Mouse (Mus musculus): ENCODE results near the gene Cklf.
"Not testable (repeated sequence)": the region's sequence is repeated elsewhere in the genome, so short reads cannot be mapped to it uniquely, and the experiment has no call there.

Cklf gene

DNA sequence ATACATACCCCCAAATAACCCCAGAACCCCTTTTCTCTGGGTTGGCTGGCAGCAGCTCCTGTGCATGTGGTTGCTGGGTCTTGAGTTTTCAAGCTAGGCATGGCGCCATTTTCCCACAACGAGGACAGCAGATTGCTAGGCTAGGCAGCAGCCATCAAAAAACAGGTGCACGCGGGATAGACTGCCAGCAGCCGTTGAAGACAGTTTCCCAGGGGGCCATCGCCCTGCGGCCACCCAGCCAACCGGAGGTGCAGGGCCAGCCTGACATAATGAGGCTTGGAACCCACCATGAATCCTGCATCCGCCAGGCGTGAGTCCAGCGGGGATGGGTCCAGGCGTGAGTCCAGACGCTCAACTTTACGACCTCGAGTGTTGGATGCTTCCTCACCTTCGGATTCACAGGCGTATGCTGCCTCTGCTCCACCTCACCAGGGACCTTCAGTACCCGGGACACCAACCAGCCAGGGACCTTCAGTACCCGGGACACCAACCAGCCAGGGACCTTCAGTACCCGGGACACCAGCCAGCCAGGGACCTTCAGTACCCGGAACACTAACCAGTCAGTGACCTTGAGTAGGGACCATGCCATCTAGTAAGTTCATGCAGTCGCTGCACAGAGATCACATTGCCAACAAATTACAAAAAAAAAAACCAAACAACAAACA, 13.7 kb downstream of the Cklf start:
- not testable (repeated sequence) for DNase-seq (ENCODE audit: low read depth, low spot score)

DNA sequence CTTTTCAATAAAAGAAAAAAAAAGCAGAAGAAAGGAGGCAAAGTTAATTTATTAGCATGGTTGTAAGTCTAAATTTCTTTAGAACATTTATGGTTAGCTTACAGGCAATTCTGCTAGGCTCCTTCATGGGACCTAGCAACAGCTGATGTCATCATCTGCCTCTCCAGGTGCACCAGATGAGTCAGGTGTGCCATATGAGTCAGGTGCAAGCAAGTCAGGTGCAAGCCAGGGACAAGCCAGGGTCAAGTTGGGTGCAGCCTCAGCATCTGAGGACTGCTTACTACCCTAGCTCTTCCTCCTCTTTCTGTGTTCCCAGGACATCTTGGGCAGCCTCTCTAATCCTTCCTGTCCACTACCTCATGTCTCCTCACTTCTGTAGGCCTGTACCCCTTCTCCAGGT, 17.7 kb downstream of the Cklf start:
- no peak for DNase-seq (ENCODE audit: low read depth, low spot score)

DNA sequence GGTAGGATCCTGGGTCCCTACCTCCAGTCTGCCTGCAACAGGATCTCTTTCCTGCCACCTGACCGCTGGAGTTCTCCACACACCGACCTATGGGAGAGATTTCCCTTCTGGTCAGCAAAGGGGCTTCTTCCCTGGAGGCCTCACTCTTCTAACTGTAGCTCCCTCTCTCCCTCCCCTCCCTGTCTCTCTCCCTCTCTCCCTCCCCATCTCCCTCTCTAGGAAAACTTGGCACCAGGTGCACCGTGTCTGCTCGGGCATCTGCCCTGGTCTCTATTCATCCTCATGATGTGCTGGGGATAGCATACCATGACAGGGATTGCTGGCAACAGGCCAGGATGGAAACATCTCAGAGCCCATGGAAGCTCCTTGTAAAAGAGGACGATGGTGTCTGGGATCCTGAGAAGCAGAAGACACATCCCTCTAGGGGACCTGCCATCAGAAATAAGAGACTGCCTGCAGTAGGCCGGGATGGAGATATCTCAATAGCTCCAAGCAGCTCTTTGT, 18.3 kb downstream of the Cklf start:
- DNase-seq (ENCODE audit: low read depth, low spot score) = no peak

DNA sequence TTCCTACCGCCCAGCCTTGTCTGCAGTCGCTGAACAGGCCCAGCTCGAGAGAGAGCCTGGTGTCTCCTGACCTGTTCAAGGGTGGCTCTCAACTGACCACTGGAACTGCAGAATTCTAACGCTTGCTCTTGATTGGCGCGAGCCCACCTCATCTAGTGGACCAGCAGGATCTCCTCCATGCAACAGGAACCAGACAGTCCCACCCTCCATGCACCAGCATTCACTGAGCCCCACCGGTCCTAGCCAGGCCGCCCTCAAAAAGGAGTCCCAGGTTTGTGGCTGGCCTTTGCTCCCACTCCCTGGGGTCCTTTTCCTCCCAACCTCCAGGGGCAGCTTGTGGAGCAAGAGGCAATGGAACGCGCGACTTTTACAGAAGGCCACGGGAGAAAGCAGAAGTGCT, 42.4 kb downstream of the Cklf start, which contains the start of gene Cmtm2a:
Gene Cmtm2a, minus strand, starts transcription at position 101 of the 400 bp plus-strand sequence.
- DNase-seq (ENCODE audit: low read depth, low spot score) = not testable (repeated sequence)

DNA sequence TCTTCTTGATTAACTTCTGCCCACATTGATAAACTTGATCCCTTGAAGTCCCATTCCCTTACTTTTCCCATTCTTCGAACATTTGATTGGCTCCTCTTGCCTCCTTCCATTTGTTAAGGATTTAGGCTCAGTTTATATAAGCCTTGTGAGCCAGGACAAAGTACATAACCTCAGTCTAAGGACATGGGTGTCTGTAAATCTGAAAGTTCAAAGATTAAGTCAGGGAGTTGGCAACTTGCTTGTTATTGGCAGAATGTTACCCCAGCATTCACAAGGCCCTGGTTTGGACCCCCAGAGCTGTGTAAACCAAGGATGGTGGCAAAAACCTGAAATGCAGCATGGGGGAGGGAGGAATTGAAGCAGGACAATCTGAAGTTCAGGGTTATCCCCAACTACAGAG, 43.7 kb downstream of the Cklf start:
- no peak for DNase-seq (ENCODE audit: low read depth, low spot score)

DNA sequence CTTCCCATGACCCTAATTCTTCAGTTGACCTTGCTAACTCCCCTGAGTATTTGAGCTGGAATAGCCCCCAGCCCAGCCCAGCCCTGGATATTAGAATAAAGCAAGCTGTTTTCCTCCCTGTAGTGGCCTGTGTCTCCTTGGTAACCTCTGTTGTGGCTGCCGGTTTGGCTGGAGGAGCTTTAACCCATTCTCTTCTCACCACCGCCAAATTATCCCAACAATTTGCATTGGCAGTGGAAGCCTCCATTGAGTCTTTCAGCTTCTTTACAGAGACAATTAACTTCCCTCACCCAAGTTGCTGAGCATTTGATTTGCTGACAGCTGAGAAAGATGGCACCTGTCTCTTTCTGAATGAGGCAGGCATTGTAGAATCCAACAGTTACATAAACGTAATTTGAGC, 50.9 kb downstream of the Cklf start:
- DNase-seq (ENCODE audit: low read depth, low spot score) = not testable (repeated sequence)

DNA sequence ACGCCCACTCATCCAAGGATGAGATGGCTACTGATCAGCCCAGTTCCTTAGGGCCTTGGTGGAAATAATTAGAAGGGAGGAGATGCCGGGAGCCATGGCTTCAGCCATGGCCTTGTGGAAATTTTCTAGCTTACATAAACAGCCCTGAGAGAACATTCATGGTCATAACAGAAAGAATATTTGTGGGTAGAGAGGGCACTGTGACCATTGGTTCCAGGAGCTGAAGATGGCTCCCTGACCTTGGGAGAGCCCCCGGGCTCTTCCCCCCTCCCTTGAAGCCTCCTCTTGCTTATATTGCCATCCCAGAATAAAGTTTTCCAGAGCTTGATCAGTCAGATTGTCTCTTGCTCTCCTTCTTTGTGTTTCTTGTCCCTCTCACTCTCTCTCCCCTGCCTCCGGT, 51.9 kb downstream of the Cklf start:
- DNase-seq (ENCODE audit: low read depth, low spot score) = not testable (repeated sequence)

DNA sequence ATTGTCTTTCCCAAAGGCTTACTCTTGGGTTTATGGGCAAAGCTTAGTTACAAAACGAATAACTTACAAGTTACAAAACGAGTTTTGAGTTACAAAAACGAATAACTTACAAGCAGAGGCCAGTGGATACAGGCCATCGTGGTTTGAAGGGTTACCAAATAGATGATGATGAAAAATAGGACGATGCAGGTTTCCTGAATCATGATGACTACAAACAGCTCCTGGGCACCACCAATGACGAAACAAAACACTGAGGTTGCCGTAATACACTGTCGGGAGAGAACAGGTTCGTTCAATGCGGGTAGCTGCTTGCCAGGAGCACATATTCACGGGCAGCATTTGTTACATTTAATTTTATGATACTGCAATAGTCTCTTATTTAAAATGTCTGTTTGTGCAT, 54.3 kb downstream of the Cklf start:
- no peak for DNase-seq (ENCODE audit: low read depth, low spot score)

DNA sequence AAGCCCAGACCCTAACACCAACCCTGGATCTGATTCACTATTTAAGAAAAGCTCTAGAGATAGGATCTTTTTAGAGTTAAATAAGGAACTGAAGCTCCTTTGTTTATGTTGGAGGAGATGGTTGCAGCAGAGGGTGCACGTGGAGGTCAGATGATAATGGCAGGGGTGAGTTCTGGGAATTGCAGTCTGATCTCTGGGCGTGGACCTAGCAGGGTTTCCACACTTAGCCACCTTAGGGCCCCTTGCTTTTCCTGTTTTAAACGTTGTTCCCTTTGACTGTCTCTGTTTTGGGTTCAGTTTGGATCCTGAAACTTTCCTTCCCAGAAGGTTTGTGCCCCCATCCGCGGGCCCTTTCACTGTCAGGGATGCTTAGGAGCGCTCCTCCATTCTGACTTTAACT, 57.7 kb downstream of the Cklf start:
- peak; percentile 28 for DNase-seq (ENCODE audit: low read depth, low spot score)

DNA sequence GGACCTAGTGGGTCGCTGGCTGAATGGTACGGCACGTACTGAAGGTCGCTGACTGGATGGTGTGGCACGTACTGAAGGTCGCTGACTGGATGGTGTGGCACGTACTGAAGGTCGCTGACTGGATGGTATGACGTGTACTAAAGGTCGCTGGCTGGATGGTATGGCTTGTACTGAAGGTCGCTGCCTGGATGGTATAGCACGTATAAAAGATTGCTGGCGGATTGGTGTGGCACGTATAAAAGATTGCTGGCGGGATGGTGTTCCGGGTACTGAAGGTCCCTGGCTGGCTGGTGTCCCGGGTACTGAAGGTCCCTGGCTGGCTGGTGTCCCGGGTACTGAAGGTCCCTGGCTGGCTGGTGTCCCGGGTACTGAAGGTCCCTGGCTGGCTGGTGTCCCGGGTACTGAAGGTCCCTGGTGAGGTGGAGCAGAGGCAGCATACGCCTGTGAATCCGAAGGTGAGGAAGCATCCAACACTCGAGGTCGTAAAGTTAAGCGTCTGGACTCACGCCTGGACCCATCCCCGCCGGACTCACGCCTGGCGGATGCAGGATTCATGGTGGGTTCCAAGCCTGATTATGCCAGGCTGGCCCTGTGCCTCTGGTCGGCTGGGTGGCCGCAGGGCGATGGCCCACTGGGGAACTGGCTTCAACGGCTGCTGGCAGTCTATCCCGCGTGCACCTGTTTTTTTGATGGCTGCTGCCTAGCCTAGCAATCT, 58.9 kb downstream of the Cklf start, which contains the start of the genes Gm45711 and Cmtm1:
Gene Gm45711, minus strand, starts transcription at position 641 of the 715 bp plus-strand sequence.
Gene Cmtm1, minus strand, starts transcription at position 705 of the 715 bp plus-strand sequence.
- peak; percentile 27 for DNase-seq (ENCODE audit: low read depth, low spot score)

DNA sequence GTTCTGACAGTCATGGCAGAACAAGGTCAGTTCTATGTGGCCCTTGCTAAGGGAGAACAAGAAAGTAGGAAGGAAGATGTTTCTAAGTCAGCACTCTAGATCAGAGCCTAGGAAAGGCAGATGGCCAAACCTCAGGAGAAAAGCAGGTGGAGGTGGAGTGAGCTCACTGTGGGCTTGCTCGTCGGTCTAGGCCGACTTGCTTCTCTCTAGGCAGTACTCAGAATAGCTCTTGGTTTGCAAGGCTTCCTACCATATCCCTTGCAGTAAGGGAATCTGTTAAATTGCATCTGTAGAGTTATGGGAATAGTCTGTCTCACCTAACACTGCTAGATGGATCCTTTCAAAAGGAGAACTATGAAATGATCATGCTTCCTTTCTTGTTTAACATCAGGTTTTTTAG, 61.4 kb downstream of the Cklf start:
- DNase-seq (ENCODE audit: low read depth, low spot score) = not testable (repeated sequence)

DNA sequence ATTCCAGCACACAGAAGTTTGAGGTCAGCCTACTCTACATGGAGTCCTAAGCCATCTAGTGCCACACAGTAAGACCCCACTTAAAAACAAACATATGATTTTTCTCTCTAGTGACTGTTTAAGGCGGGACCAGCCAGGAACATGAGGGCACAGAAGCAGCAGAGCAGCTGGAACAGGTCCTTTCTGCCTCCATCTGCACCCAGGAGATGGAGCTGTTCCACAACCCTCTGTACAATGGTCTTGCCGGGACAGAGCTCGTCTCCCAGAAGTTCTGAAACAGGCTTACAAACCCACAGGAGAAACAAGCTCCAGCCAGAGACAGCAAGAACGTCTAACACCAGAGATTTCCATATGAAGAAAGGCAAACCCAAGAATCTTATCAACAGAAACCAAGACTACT, 62.6 kb downstream of the Cklf start:
- no peak for DNase-seq (ENCODE audit: low read depth, low spot score)

Measured in ES-CJ7 (cell line).